Mouse (Mus musculus): ENCODE measurements around the gene Dnase1l2. TPM values are rescaled to one million over a fixed set of nuclear protein-coding genes. Genes with fewer than 3 reads are reported as not detected.
A peak's percentile ranks its signal among the peaks of the same experiment; 100 is the strongest.
"Not testable (repeated sequence)": the region's sequence is repeated elsewhere in the genome, so short reads cannot be mapped to it uniquely, and the experiment has no call there.

The Dnase1l2 gene
- polyA plus RNA-seq, 1 experiment from 2014 or later = 1.7 TPM

- no peak for ATAC-seq (ENCODE audit: insufficient number of reproducible peaks, low FRiP score, low TSS enrichment, low read depth)
- Histone ChIP-seq H3K4me3 (ENCODE audit: low read depth, low read length) (no peak overlapping the region), H3K9ac (ENCODE audit: low read length) (no peak overlapping the region), H3K27me3 (ENCODE audit: control insufficient read depth, insufficient read depth, low read length) (no peaks in the 10 kb centered on the region), H3K9me3 (ENCODE audit: control insufficient read depth, low read length) (no peaks in the 10 kb centered on the region), H3K36me3 (ENCODE audit: control insufficient read depth, insufficient read depth, low read length) (no peaks in the 10 kb centered on the region), H3K27ac (replicated peaks; ENCODE audit: low read depth, low read length) (no peak overlapping the region), H3K4me2 (ENCODE audit: low read depth, severe bottlenecking) (no peak overlapping the region), H3K4me1 (ENCODE audit: control insufficient read depth, insufficient read depth, low read length) (peaks cover 12% of the 10 kb centered on the region)
- 94% methylated on average over 5 of the region's 5 CpGs for WGBS
- DNase-seq (ENCODE audit: low spot score) = no peak
Observed at GRCm38 (mm10) chr17:24468636-24469246, 25.8 kb upstream of the Dnase1l2 start.

- Histone ChIP-seq H3K27me3 (ENCODE audit: control insufficient read depth, insufficient read depth, low read length) (no peaks in the 10 kb centered on the region), H3K4me2 (ENCODE audit: low read depth, severe bottlenecking) (no peak overlapping the region), H3K4me1 (ENCODE audit: control insufficient read depth, insufficient read depth, low read length) (no peaks in the 10 kb centered on the region), H3K4me3 (ENCODE audit: low read depth, low read length) (no peak overlapping the region), H3K27ac (replicated peaks; ENCODE audit: low read depth, low read length) (no peak overlapping the region), H3K9ac (ENCODE audit: low read length) (no peak overlapping the region), H3K36me3 (ENCODE audit: control insufficient read depth, insufficient read depth, low read length) (no peaks in the 10 kb centered on the region), H3K9me3 (ENCODE audit: control insufficient read depth, low read length) (no peaks in the 10 kb centered on the region)
- 60% methylated on average over 6 of the region's 6 CpGs for WGBS
- DNase-seq (ENCODE audit: low spot score) (no peak), ATAC-seq (ENCODE audit: insufficient number of reproducible peaks, low FRiP score, low TSS enrichment, low read depth) (no peak)
Observed at GRCm38 (mm10) chr17:24463374-24464133, 20.6 kb upstream of the Dnase1l2 start.

- no peaks in the 10 kb centered on the region for H3K4me1 ChIP-seq (ENCODE audit: control insufficient read depth, insufficient read depth, low read length)
- no peaks in the 10 kb centered on the region for H3K36me3 ChIP-seq (ENCODE audit: control insufficient read depth, insufficient read depth, low read length)
- no peaks in the 10 kb centered on the region for H3K9me3 ChIP-seq (ENCODE audit: control insufficient read depth, low read length)
- no peak for ATAC-seq (ENCODE audit: insufficient number of reproducible peaks, low FRiP score, low TSS enrichment, low read depth)
- DNase-seq (ENCODE audit: low spot score) = no peak
- no peak overlapping the region for H3K9ac ChIP-seq (ENCODE audit: low read length)
- no peak overlapping the region for H3K27ac ChIP-seq (replicated peaks; ENCODE audit: low read depth, low read length)
- no peak overlapping the region for H3K4me2 ChIP-seq (ENCODE audit: low read depth, severe bottlenecking)
- H3K27me3 ChIP-seq (ENCODE audit: control insufficient read depth, insufficient read depth, low read length) = no peaks in the 10 kb centered on the region
- no peak overlapping the region for H3K4me3 ChIP-seq (ENCODE audit: low read depth, low read length)
- WGBS = 91% methylated on average over 1 of the region's 1 CpGs
Observed at GRCm38 (mm10) chr17:24462932-24463331, 20.0 kb upstream of the Dnase1l2 start.

- Histone ChIP-seq H3K4me2 (ENCODE audit: low read depth, severe bottlenecking) (no peak overlapping the region), H3K27ac (replicated peaks; ENCODE audit: low read depth, low read length) (no peak overlapping the region), H3K9ac (ENCODE audit: low read length) (no peak overlapping the region), H3K36me3 (ENCODE audit: control insufficient read depth, insufficient read depth, low read length) (no peaks in the 10 kb centered on the region), H3K4me3 (ENCODE audit: low read depth, low read length) (no peak overlapping the region), H3K4me1 (ENCODE audit: control insufficient read depth, insufficient read depth, low read length) (no peaks in the 10 kb centered on the region), H3K9me3 (ENCODE audit: control insufficient read depth, low read length) (no peaks in the 10 kb centered on the region), H3K27me3 (ENCODE audit: control insufficient read depth, insufficient read depth, low read length) (no peaks in the 10 kb centered on the region)
- DNase-seq (ENCODE audit: low spot score) = no peak
- WGBS = 65% methylated on average over 2 of the region's 2 CpGs
- ATAC-seq (ENCODE audit: insufficient number of reproducible peaks, low FRiP score, low TSS enrichment, low read depth) = no peak
Observed at GRCm38 (mm10) chr17:24461580-24461979, 18.7 kb upstream of the Dnase1l2 start.

- not testable (repeated sequence) for H3K4me1 ChIP-seq (ENCODE audit: control insufficient read depth, insufficient read depth, low read length); DNase-seq (ENCODE audit: low spot score); H3K4me2 ChIP-seq (ENCODE audit: low read depth, severe bottlenecking); H3K9me3 ChIP-seq (ENCODE audit: control insufficient read depth, low read length); ATAC-seq (ENCODE audit: insufficient number of reproducible peaks, low FRiP score, low TSS enrichment, low read depth); H3K36me3 ChIP-seq (ENCODE audit: control insufficient read depth, insufficient read depth, low read length); H3K27me3 ChIP-seq (ENCODE audit: control insufficient read depth, insufficient read depth, low read length); H3K27ac ChIP-seq (replicated peaks; ENCODE audit: low read depth, low read length); H3K9ac ChIP-seq (ENCODE audit: low read length)
- H3K4me3 ChIP-seq (ENCODE audit: low read depth, low read length) = peak overlapping the region; percentile 83; the same call in 1 of the 2 replicates
- 57% methylated on average over 10 of the region's 10 CpGs for WGBS
Observed at GRCm38 (mm10) chr17:24455523-24456206, 12.8 kb upstream of the Dnase1l2 start.

GRCm38 (mm10) chr17:24454756-24455522 lies 12.0 kb upstream of the Dnase1l2 start:
- Histone ChIP-seq H3K9ac (ENCODE audit: low read length) (peak overlapping the region; percentile 87), H3K9me3 (ENCODE audit: control insufficient read depth, low read length) (no peaks in the 10 kb centered on the region), H3K36me3 (ENCODE audit: control insufficient read depth, insufficient read depth, low read length) (no peaks in the 10 kb centered on the region; the same call in 1 of the 2 replicates), H3K4me2 (ENCODE audit: low read depth, severe bottlenecking) (peak overlapping the region; percentile 81), H3K4me3 (ENCODE audit: low read depth, low read length) (peak overlapping the region; percentile 83), H3K27ac (replicated peaks; ENCODE audit: low read depth, low read length) (peak overlapping the region; percentile 90), H3K4me1 (ENCODE audit: control insufficient read depth, insufficient read depth, low read length) (no peaks in the 10 kb centered on the region; the same call in 1 of the 2 replicates), H3K27me3 (ENCODE audit: control insufficient read depth, insufficient read depth, low read length) (no peaks in the 10 kb centered on the region)
- whole genome bisulfite sequencing = under 1% methylated on average over 66 of the region's 67 CpGs
- ATAC-seq (ENCODE audit: insufficient number of reproducible peaks, low FRiP score, low TSS enrichment, low read depth) (peak; percentile 92), DNase-seq (ENCODE audit: low spot score) (peak; percentile 100)

- ATAC-seq (ENCODE audit: insufficient number of reproducible peaks, low FRiP score, low TSS enrichment, low read depth) (no peak), DNase-seq (ENCODE audit: low spot score) (no peak)
- Histone ChIP-seq H3K27me3 (ENCODE audit: control insufficient read depth, insufficient read depth, low read length) (no peaks in the 10 kb centered on the region), H3K9ac (ENCODE audit: low read length) (peak overlapping the region; percentile 87), H3K9me3 (ENCODE audit: control insufficient read depth, low read length) (no peaks in the 10 kb centered on the region), H3K4me2 (ENCODE audit: low read depth, severe bottlenecking) (peak overlapping the region; percentile 81), H3K27ac (replicated peaks; ENCODE audit: low read depth, low read length) (peak overlapping the region; percentile 90), H3K4me3 (ENCODE audit: low read depth, low read length) (peak overlapping the region; percentile 83), H3K4me1 (ENCODE audit: control insufficient read depth, insufficient read depth, low read length) (no peaks in the 10 kb centered on the region; the same call in 1 of the 2 replicates), H3K36me3 (ENCODE audit: control insufficient read depth, insufficient read depth, low read length) (peaks cover 4% of the 10 kb centered on the region; the same call in 1 of the 2 replicates)
- WGBS = 7% methylated on average over 14 of the region's 14 CpGs
Observed at GRCm38 (mm10) chr17:24454218-24454755, 11.4 kb upstream of the Dnase1l2 start.

Data from limb, embryonic 11.5 days (tissue).